Mouse (Mus musculus) layer of hippocampus, postnatal 10 days (tissue): ENCODE measurements around the gene Ip6k2. TPM values are rescaled to one million over a fixed set of nuclear protein-coding genes. Genes with fewer than 3 reads are reported as not detected.

Source experiments
- microRNA-seq, 2 experiments: library from miRNA; unstranded; fragments of <30 nt; microRNA quantifications; one replicate each; pipeline ENCODE4 v1.2.0; 2021
- total RNA-seq, 2 experiments: library from RNA; stranded (reverse); gene quantifications; 2 replicates each; pipeline ENCODE4 v1.2.3; 2021

Ip6k2 gene
- total RNA-seq, 2 experiments from 2014 or later, result 180 to 190 TPM

Small RNA genes lying within 50 kb of the gene (microRNA-seq; reads per million reads assigned to microRNA genes)
- 0 reads per million in 2 experiments for gene Gm23156

Other genes with a start within 250 kb of the Ip6k2 start
- 10 to 100 TPM; 78.2 to 83.9 TPM for gene Impdh2, start 223.5 kb upstream of the Ip6k2 start, total RNA-seq
- 10 to 100 TPM; 59.6 to 63.4 TPM for gene Ndufaf3, start 216.4 kb upstream of the Ip6k2 start, total RNA-seq
- 10 to 100 TPM; 74.3 to 83.8 TPM for gene Dalrd3, start 213.9 kb upstream of the Ip6k2 start, total RNA-seq
- gene Wdr6, start 205.1 kb upstream of the Ip6k2 start, total RNA-seq, result 100 to 1,000 TPM; 239 to 247 TPM
- 10 to 100 TPM; 48.7 to 49.0 TPM for gene P4htm, start 186.1 kb upstream of the Ip6k2 start, total RNA-seq
- gene Arih2, start 134.4 kb upstream of the Ip6k2 start, total RNA-seq, result 10 to 100 TPM; 47.3 to 51.1 TPM
- 10 to 100 TPM; 19.2 to 21.0 TPM for gene Slc25a20, start 121.7 kb upstream of the Ip6k2 start, total RNA-seq
- gene Prkar2a, start 94.5 kb upstream of the Ip6k2 start, total RNA-seq, result 10 to 100 TPM; 54.9 to 60.6 TPM
- 10 to 100 TPM; 40.7 to 43.4 TPM for gene Nckipsd, start 24.6 kb downstream of the Ip6k2 start, total RNA-seq
- gene Celsr3, start 42.5 kb downstream of the Ip6k2 start, total RNA-seq, result 10 to 100 TPM; 64.6 to 78.9 TPM
- 10 to 100 TPM; 35.8 to 38.1 TPM for gene Slc26a6, start 69.5 kb downstream of the Ip6k2 start, total RNA-seq
- gene Tmem89, start 130.8 kb downstream of the Ip6k2 start, total RNA-seq, result under 1 TPM in 1 of 2 experiments, not detected in 1; 0.39 TPM
- gene Uqcrc1, start 152.8 kb downstream of the Ip6k2 start, total RNA-seq, result 100 to 1,000 TPM; 348 to 361 TPM
- 1 to 10 TPM; 3.9 to 4.8 TPM for gene Col7a1, start 169.8 kb downstream of the Ip6k2 start, total RNA-seq
- under 1 TPM in 1 of 2 experiments, not detected in 1; 0.41 TPM for gene Ucn2, start 202.2 kb downstream of the Ip6k2 start, total RNA-seq
- gene Pfkfb4, start 208.0 kb downstream of the Ip6k2 start, total RNA-seq, result 10 to 100 TPM; 20.9 to 26.7 TPM